Mouse (Mus musculus) midbrain, embryonic 13.5 days (tissue): Measurements from ENCODE around the gene Fbll1. TPM values are rescaled to one million over a fixed set of nuclear protein-coding genes. Genes with fewer than 3 reads are reported as not detected.
"Not testable (repeated sequence)": the region's sequence is repeated elsewhere in the genome, so short reads cannot be mapped to it uniquely, and the experiment has no call there.

Experiments
- ATAC-seq: fragments of 200-750 bp; cut with Nextera tagmentation; 2 replicates; pipeline ENCODE4 v1.8.0; 2017; ENCODE audit warnings: mild to moderate bottlenecking, moderate TSS enrichment, moderate library complexity
- H3K27ac ChIP-seq: fragments of 300-500 bp; sonication (generic); 2 replicates; pipeline ENCODE4 v1.5.1; 2015; ENCODE audit warnings: inconsistent platforms, mild to moderate bottlenecking, moderate library complexity
- H3K27me3 ChIP-seq: fragments of 300-500 bp; sonication (generic); 2 replicates; pipeline ENCODE4 v1.6.1; 2015; ENCODE audit warnings: mild to moderate bottlenecking, inconsistent platforms
- H3K36me3 ChIP-seq: fragments of 300-500 bp; sonication (generic); 2 replicates; pipeline ENCODE4 v1.6.1; 2015; ENCODE audit warnings: mild to moderate bottlenecking, inconsistent platforms
- H3K4me1 ChIP-seq: fragments of 300-500 bp; sonication (generic); replicated peaks from 2 replicates; pipeline ENCODE4 v1.6.1; 2015; ENCODE audit warnings: inconsistent platforms
- H3K4me2 ChIP-seq: fragments of 300-500 bp; sonication (generic); replicated peaks from 2 replicates; pipeline ENCODE4 v1.6.1; 2015; ENCODE audit warnings: moderate library complexity, mild to moderate bottlenecking, inconsistent platforms
- H3K4me3 ChIP-seq: fragments of 300-500 bp; sonication (generic); replicated peaks from 2 replicates; pipeline ENCODE4 v1.5.1; 2015; ENCODE audit warnings: mild to moderate bottlenecking, inconsistent platforms
- H3K9ac ChIP-seq: fragments of 300-500 bp; sonication (generic); replicated peaks from 2 replicates; pipeline ENCODE4 v1.6.1; 2015; ENCODE audit warnings: mild to moderate bottlenecking, inconsistent platforms
- H3K9me3 ChIP-seq: fragments of 300-500 bp; sonication (generic); 2 replicates; pipeline ENCODE4 v1.6.1; 2016; ENCODE audit warnings: mild to moderate bottlenecking, inconsistent platforms
- WGBS: fragments of 180-500 bp; shearing (Covaris S2); methylation state at CpG from one replicate; pipeline ENCODE4 v1.1.7; 2015; 5-methylcytosine and 5-hydroxymethylcytosine counted together
- polyA plus RNA-seq: library from polyadenylated mRNA; unstranded; fragments of >200 nt; fragmentation: Nextera tagmentation; extraction: Ambion mirVana; gene quantifications from 2 replicates; pipeline ENCODE4 v1.2.1, GENCODE M21; 2015

Gene Fbll1
- 8.6 and 13.2 TPM in 2 replicates for polyA plus RNA-seq

- 7% methylated on average over 11 of the region's 11 CpGs for WGBS
- H3K27me3 ChIP-seq, result peaks cover 43% of the 10 kb centered on the region
- ATAC-seq, result peak; percentile 41
These were observed at the start of gene Fbll1 for GRCm38 (mm10) chr11:35798874-35799273. TSS of gene Fbll1 (minus strand) at chr11:35798884.

GRCm38 (mm10) chr11:35844299-35844698 is 45.6 kb upstream of the Fbll1 start:
- no peak overlapping the region for H3K9ac ChIP-seq
- ATAC-seq, result no peak
- no peaks in the 10 kb centered on the region for H3K27me3 ChIP-seq
- H3K4me2 ChIP-seq, result no peak overlapping the region
- 92% methylated on average over 9 of the region's 9 CpGs for WGBS
- H3K36me3 ChIP-seq, result peaks cover 38% of the 10 kb centered on the region
- H3K4me1 ChIP-seq, result no peaks in the 10 kb centered on the region
- H3K4me3 ChIP-seq, result no peak overlapping the region
- H3K9me3 ChIP-seq, result no peaks in the 10 kb centered on the region
- 0 out of 2 replicates have a peak overlapping the region, but pooled peaks have one; percentile 19 for H3K27ac ChIP-seq

More at GRCm38 (mm10) chr11:35798874-35799273, at the start of gene Fbll1:
- Histone ChIP-seq H3K27ac (peak within 1 kb of the TSS; percentile 89), H3K9me3 (no peaks in the 10 kb centered on the region), H3K4me1 (peaks cover 21% of the 10 kb centered on the region), H3K4me2 (peak within 1 kb of the TSS; percentile 85), H3K4me3 (peak within 1 kb of the TSS; percentile 72), H3K36me3 (no peaks in the 10 kb centered on the region), H3K9ac (peak within 1 kb of the TSS; percentile 82)

- H3K4me2 ChIP-seq, H3K27me3 ChIP-seq, H3K9ac ChIP-seq: not testable (repeated sequence)
These were observed 43.9 kb upstream of the Fbll1 start for GRCm38 (mm10) chr11:35842560-35842959.

GRCm38 (mm10) chr11:35841738-35842325 is 43.1 kb upstream of the Fbll1 start:
- H3K9me3 ChIP-seq, result no peaks in the 10 kb centered on the region
- no peak overlapping the region for H3K27ac ChIP-seq
- ATAC-seq, result no peak
- H3K4me3 ChIP-seq, result no peak overlapping the region
- peaks cover 34% of the 10 kb centered on the region for H3K36me3 ChIP-seq
- H3K27me3 ChIP-seq, result no peaks in the 10 kb centered on the region
- 0 out of 2 replicates have a peak overlapping the region, but pooled peaks have one; percentile 10 for H3K9ac ChIP-seq
- peaks cover 7% of the 10 kb centered on the region; the same call in 1 of the 2 replicates for H3K4me1 ChIP-seq
- WGBS, result 81% methylated on average over 21 of the region's 21 CpGs
- H3K4me2 ChIP-seq, result no peak overlapping the region

More at GRCm38 (mm10) chr11:35842560-35842959, 43.9 kb upstream of the Fbll1 start:
- not testable (repeated sequence) for H3K27ac ChIP-seq, ATAC-seq, H3K9me3 ChIP-seq, H3K4me3 ChIP-seq, H3K4me1 ChIP-seq
- H3K36me3 ChIP-seq, result peaks cover 34% of the 10 kb centered on the region
- WGBS, result 80% methylated on average over 4 of the region's 4 CpGs

- H3K4me2 ChIP-seq, H3K9ac ChIP-seq, H3K27me3 ChIP-seq, H3K4me1 ChIP-seq, H3K9me3 ChIP-seq, ATAC-seq, H3K27ac ChIP-seq, H3K4me3 ChIP-seq: not testable (repeated sequence)
- WGBS, result 98% methylated on average over 4 of the region's 4 CpGs
- peaks cover 34% of the 10 kb centered on the region for H3K36me3 ChIP-seq
These were observed 42.1 kb upstream of the Fbll1 start for GRCm38 (mm10) chr11:35840806-35841205.

GRCm38 (mm10) chr11:35840282-35840681 is 41.6 kb upstream of the Fbll1 start:
- WGBS, result 85% methylated on average over 7 of the region's 7 CpGs
- peaks cover 34% of the 10 kb centered on the region for H3K36me3 ChIP-seq
- no peak for ATAC-seq
- H3K9me3 ChIP-seq, result no peaks in the 10 kb centered on the region
- H3K4me1 ChIP-seq, result peaks cover 7% of the 10 kb centered on the region; the same call in 1 of the 2 replicates
- H3K4me3 ChIP-seq, result no peak overlapping the region
- no peak overlapping the region for H3K9ac ChIP-seq
- no peak overlapping the region for H3K4me2 ChIP-seq
- H3K27me3 ChIP-seq, result no peaks in the 10 kb centered on the region
- peak overlapping the region; percentile 44; the same call in 1 of the 2 replicates for H3K27ac ChIP-seq

- H3K36me3 ChIP-seq, result peaks cover 25% of the 10 kb centered on the region
- ATAC-seq, result peak; percentile 70
- no peaks in the 10 kb centered on the region for H3K27me3 ChIP-seq
- peak overlapping the region; percentile 10; the same call in 1 of the 2 replicates for H3K9ac ChIP-seq
- 0 out of 2 replicates have a peak overlapping the region, but pooled peaks have one; percentile 2 for H3K27ac ChIP-seq
- H3K4me2 ChIP-seq, result peak overlapping the region; percentile 51
- peak overlapping the region; percentile 28 for H3K4me3 ChIP-seq
- H3K9me3 ChIP-seq, result no peaks in the 10 kb centered on the region
- peaks cover 10% of the 10 kb centered on the region for H3K4me1 ChIP-seq
- 22% methylated on average over 28 of the region's 28 CpGs for WGBS
These were observed 40.0 kb upstream of the Fbll1 start for GRCm38 (mm10) chr11:35838345-35839338.

- H3K4me2 ChIP-seq, result no peak overlapping the region
- no peak overlapping the region for H3K4me3 ChIP-seq
- WGBS, result 89% methylated on average over 5 of the region's 5 CpGs
These were observed 38.8 kb upstream of the Fbll1 start for GRCm38 (mm10) chr11:35837156-35838126.

GRCm38 (mm10) chr11:35834022-35834760 is 35.5 kb upstream of the Fbll1 start, which contains the start of gene Rars:
TSS of gene Rars (minus strand) at chr11:35834506.
- H3K36me3 ChIP-seq, result peaks cover 21% of the 10 kb centered on the region
- peak; percentile 84 for ATAC-seq
- peaks cover 26% of the 10 kb centered on the region for H3K4me1 ChIP-seq
- H3K27me3 ChIP-seq, result no peaks in the 10 kb centered on the region
- peak within 1 kb of the TSS; percentile 90 for H3K9ac ChIP-seq
- peak within 1 kb of the TSS; percentile 69 for H3K4me2 ChIP-seq
- peak within 1 kb of the TSS; percentile 95 for H3K4me3 ChIP-seq
- no peaks in the 10 kb centered on the region for H3K9me3 ChIP-seq
- peak within 1 kb of the TSS; percentile 51; the same call in 1 of the 2 replicates for H3K27ac ChIP-seq
- 2% methylated on average over 46 of the region's 46 CpGs for WGBS

More at GRCm38 (mm10) chr11:35837156-35838126, 38.8 kb upstream of the Fbll1 start:
- ATAC-seq, result no peak
- Histone ChIP-seq H3K27me3 (no peaks in the 10 kb centered on the region), H3K4me1 (peaks cover 22% of the 10 kb centered on the region), H3K9ac (no peak overlapping the region), H3K36me3 (peaks cover 18% of the 10 kb centered on the region), H3K9me3 (no peaks in the 10 kb centered on the region), H3K27ac (peak overlapping the region; percentile 2; the same call in 1 of the 2 replicates)

GRCm38 (mm10) chr11:35833270-35833669 is 34.6 kb upstream of the Fbll1 start:
- Histone ChIP-seq H3K9ac (peak overlapping the region; percentile 90), H3K4me3 (peak overlapping the region; percentile 95), H3K9me3 (no peaks in the 10 kb centered on the region), H3K27me3 (no peaks in the 10 kb centered on the region), H3K4me1 (peaks cover 19% of the 10 kb centered on the region), H3K36me3 (peaks cover 30% of the 10 kb centered on the region), H3K4me2 (peak overlapping the region; percentile 69), H3K27ac (no peak overlapping the region)
- no peak for ATAC-seq
- 91% methylated on average over 6 of the region's 6 CpGs for WGBS
